Mouse (Mus musculus) kidney, adult 2 months (tissue): ENCODE results near the gene Ccdc81. TPM values are rescaled to one million over a fixed set of nuclear protein-coding genes. Genes with fewer than 3 reads are reported as not detected.
A peak's percentile ranks its signal among the peaks of the same experiment; 100 is the strongest.

Experiments used
- DNase-seq: peaks from one replicate; pipeline ENCODE4 v3.0.0; 2021
- H3K27ac ChIP-seq: fragments of 200-500 bp; 2 replicates; pipeline ENCODE4 v1.5.1; 2012; ENCODE audit warnings: low read depth, low read length, control low read depth, inconsistent platforms; ENCODE audit not compliant: insufficient read depth
- H3K27me3 ChIP-seq: fragments of 200-500 bp; replicated peaks from 2 replicates; pipeline ENCODE4 v1.6.1; 2012; ENCODE audit warnings: mild to moderate bottlenecking, moderate library complexity, low read length, inconsistent platforms; ENCODE audit not compliant: control insufficient read depth, insufficient read depth
- H3K36me3 ChIP-seq: fragments of 200-500 bp; 2 replicates; pipeline ENCODE4 v1.6.1; 2012; ENCODE audit warnings: mild to moderate bottlenecking, moderate library complexity, low read length, inconsistent platforms; ENCODE audit not compliant: control insufficient read depth, insufficient read depth
- H3K4me1 ChIP-seq: fragments of 200-500 bp; 2 replicates; pipeline ENCODE4 v1.6.1; 2011; ENCODE audit warnings: low read length; ENCODE audit not compliant: control insufficient read depth, insufficient read depth
- H3K4me3 ChIP-seq: fragments of 200-500 bp; 2 replicates; pipeline ENCODE4 v1.5.1; 2011; ENCODE audit warnings: mild to moderate bottlenecking, low read depth, low read length, control low read depth; ENCODE audit not compliant: insufficient read depth
- CTCF ChIP-seq: fragments of 200-500 bp; conservative IDR thresholded peaks from 2 replicates; pipeline ENCODE4 v1.5.1; 2011; ENCODE audit warnings: low read depth, mild to moderate bottlenecking, control low read depth, low read length, moderate library complexity, mixed read lengths; ENCODE audit not compliant: insufficient read depth, insufficient read length
- POLR2A ChIP-seq: fragments of 200-500 bp; IDR thresholded peaks from one replicate; pipeline ENCODE4 v1.6.1; 2011; ENCODE audit warnings: low read depth, low read length, control low read depth
- WGBS: fragments of 180-500 bp; shearing (Covaris S2); methylation state at CpG from one replicate; pipeline ENCODE4 v1.1.7; 2018; 5-methylcytosine and 5-hydroxymethylcytosine counted together
- polyA plus RNA-seq: library from polyadenylated mRNA; depleted of rRNA; stranded (reverse); fragments of >200 nt; gene quantifications from 2 replicates; pipeline ENCODE4 v1.2.3, GENCODE M21; 2012; rRNA removed

Ccdc81 gene
- not detected in 2 replicates for polyA plus RNA-seq

- no peak for TF ChIP-seq POLR2A
- no peak for TF ChIP-seq CTCF
- Histone ChIP-seq H3K4me3 (no peak within 1 kb of the TSS), H3K36me3 (no peaks in the 10 kb centered on the region), H3K27me3 (no peaks in the 10 kb centered on the region), H3K27ac (no peak within 1 kb of the TSS), H3K4me1 (no peaks in the 10 kb centered on the region)
- 41% methylated on average over 22 of the region's 22 CpGs for WGBS
- no peak for DNase-seq
Measured at GRCm38 (mm10) chr7:89903442-89904343, at the start of gene Ccdc81. Ccdc81 (minus strand) TSS chr7:89903629.

GRCm38 (mm10) chr7:89949403-89949802 lies 46.0 kb upstream of the Ccdc81 start:
- WGBS, result 80% methylated on average over 4 of the region's 4 CpGs

GRCm38 (mm10) chr7:89948026-89948425 lies 44.6 kb upstream of the Ccdc81 start:
- no peaks in the 10 kb centered on the region for H3K27me3 ChIP-seq
- no peak overlapping the region for H3K4me3 ChIP-seq
- WGBS, result 70% methylated on average over 7 of the region's 7 CpGs
- TF ChIP-seq CTCF, result no peak
- TF ChIP-seq POLR2A, result no peak
- peak; percentile 22 for DNase-seq
- no peaks in the 10 kb centered on the region for H3K4me1 ChIP-seq
- no peaks in the 10 kb centered on the region for H3K36me3 ChIP-seq
- H3K27ac ChIP-seq, result no peak overlapping the region

More at GRCm38 (mm10) chr7:89949403-89949802, 46.0 kb upstream of the Ccdc81 start:
- no peaks in the 10 kb centered on the region for H3K36me3 ChIP-seq
- H3K4me3 ChIP-seq, result no peak overlapping the region
- TF ChIP-seq POLR2A (no peak), CTCF (no peak)
- no peak overlapping the region for H3K27ac ChIP-seq
- H3K4me1 ChIP-seq, result no peaks in the 10 kb centered on the region
- no peak for DNase-seq
- no peaks in the 10 kb centered on the region for H3K27me3 ChIP-seq

- H3K4me1 ChIP-seq, result peaks cover 8% of the 10 kb centered on the region; the same call in 1 of the 2 replicates
- WGBS, result under 1% methylated on average over 45 of the region's 45 CpGs
- TF ChIP-seq POLR2A (no peak), CTCF (no peak)
- peak within 1 kb of the TSS; percentile 87 for H3K27ac ChIP-seq
- peak within 1 kb of the TSS; percentile 99 for H3K4me3 ChIP-seq
- H3K27me3 ChIP-seq, result no peaks in the 10 kb centered on the region
- H3K36me3 ChIP-seq, result no peaks in the 10 kb centered on the region
- DNase-seq, result peak; percentile 99
Measured at GRCm38 (mm10) chr7:89940571-89941463, 37.4 kb upstream of the Ccdc81 start, which contains the start of gene Hikeshi. Hikeshi (minus strand) TSS chr7:89941204.

GRCm38 (mm10) chr7:89939497-89940353 lies 36.3 kb upstream of the Ccdc81 start:
- peak overlapping the region; percentile 26; the same call in 1 of the 2 replicates for H3K4me3 ChIP-seq
- no peaks in the 10 kb centered on the region for H3K36me3 ChIP-seq
- H3K27ac ChIP-seq, result no peak overlapping the region
- TF ChIP-seq CTCF (no peak), POLR2A (no peak)
- H3K4me1 ChIP-seq, result peaks cover 8% of the 10 kb centered on the region; the same call in 1 of the 2 replicates
- DNase-seq, result no peak
- WGBS, result 41% methylated on average over 15 of the region's 15 CpGs
- H3K27me3 ChIP-seq, result no peaks in the 10 kb centered on the region

GRCm38 (mm10) chr7:89923441-89924180 lies 20.2 kb upstream of the Ccdc81 start:
- Histone ChIP-seq H3K27ac (no peak overlapping the region), H3K27me3 (no peaks in the 10 kb centered on the region), H3K4me3 (no peak overlapping the region), H3K36me3 (no peaks in the 10 kb centered on the region; the same call in 1 of the 2 replicates), H3K4me1 (no peaks in the 10 kb centered on the region)
- no peak for DNase-seq
- 97% methylated on average over 15 of the region's 15 CpGs for WGBS
- no peak for TF ChIP-seq CTCF
- no peak for TF ChIP-seq POLR2A
